Mouse (Mus musculus) ES-Bruce4 (cell line): Measurements from ENCODE around the gene Hacd3. TPM values are rescaled to one million over a fixed set of nuclear protein-coding genes. Genes with fewer than 3 reads are reported as not detected.

Experiments
- H3K27ac ChIP-seq: 2 replicates; pipeline ENCODE4 v1.5.1; 2012; ENCODE audit warnings: low read length, inconsistent platforms; ENCODE audit not compliant: insufficient read depth
- H3K27me3 ChIP-seq: 2 replicates; pipeline ENCODE4 v1.6.1; 2012; ENCODE audit warnings: mild to moderate bottlenecking, low read length, inconsistent platforms; ENCODE audit not compliant: control insufficient read depth, poor library complexity, insufficient read depth, severe bottlenecking
- H3K36me3 ChIP-seq: 2 replicates; pipeline ENCODE4 v1.6.1; 2012; ENCODE audit warnings: inconsistent platforms, mild to moderate bottlenecking, low read length, moderate library complexity; ENCODE audit not compliant: control insufficient read depth, poor library complexity, insufficient read depth, severe bottlenecking
- H3K4me1 ChIP-seq: one replicate; pipeline ENCODE4 v1.8.1; 2011; ENCODE audit warnings: low read length; ENCODE audit not compliant: control insufficient read depth, insufficient read depth
- H3K4me3 ChIP-seq: 2 replicates; pipeline ENCODE4 v1.5.1; 2011; ENCODE audit warnings: low read depth, mild to moderate bottlenecking, low read length
- H3K9ac ChIP-seq: 2 replicates; pipeline ENCODE4 v1.6.1; 2012; ENCODE audit warnings: low read depth, mild to moderate bottlenecking, inconsistent platforms; ENCODE audit not compliant: poor library complexity, severe bottlenecking
- H3K9me3 ChIP-seq: replicated peaks from 2 replicates; pipeline ENCODE4 v1.6.1; 2012; ENCODE audit warnings: mild to moderate bottlenecking, low read length, inconsistent platforms; ENCODE audit not compliant: control insufficient read depth, poor library complexity, insufficient read depth, severe bottlenecking
- CTCF ChIP-seq: IDR thresholded peaks from one replicate; pipeline ENCODE4 v1.8.1; 2011; ENCODE audit warnings: low read depth, low read length
- EP300 ChIP-seq: IDR thresholded peaks from 2 replicates; pipeline ENCODE4 v1.6.1; 2011; ENCODE audit warnings: low read depth, low read length; ENCODE audit not compliant: insufficient read depth
- POLR2A ChIP-seq: IDR thresholded peaks from one replicate; pipeline ENCODE4 v1.8.1; 2011; ENCODE audit warnings: low read length; ENCODE audit not compliant: insufficient read depth
- polyA plus RNA-seq: library from polyadenylated mRNA; stranded (reverse); fragments of >200 nt; gene quantifications from 2 replicates; pipeline ENCODE4 v1.2.4, GENCODE M21; 2011; ENCODE audit warnings: low read depth; ENCODE audit not compliant: missing spikeins, insufficient read depth, insufficient read length

Hacd3 gene
- polyA plus RNA-seq, 1 experiment, result 31.6 TPM

DNA sequence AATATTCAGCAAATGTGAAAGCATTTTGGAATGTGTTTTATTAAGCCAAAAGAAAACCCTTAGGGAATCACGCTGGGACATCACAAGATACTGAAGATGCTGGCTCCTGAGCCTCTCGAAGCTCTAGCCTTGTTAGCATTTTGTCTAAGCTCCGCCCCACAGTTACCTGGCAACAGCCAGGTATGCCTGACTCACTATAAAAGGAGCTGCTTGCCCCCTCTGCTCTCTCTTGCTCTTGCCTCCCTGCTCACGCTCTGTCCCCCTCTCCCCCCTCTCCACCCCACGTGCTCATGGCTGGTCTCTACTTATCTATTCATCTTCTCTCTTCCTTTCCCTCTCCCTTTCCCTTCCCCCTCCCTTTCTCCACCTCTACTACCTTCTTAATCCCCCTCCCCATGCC lies 69.4 kb downstream of the Hacd3 start:
- no peaks in the 10 kb centered on the region for H3K9me3 ChIP-seq
- H3K4me3 ChIP-seq, result no peak overlapping the region
- H3K27ac ChIP-seq, result no peak overlapping the region
- H3K27me3 ChIP-seq, result no peaks in the 10 kb centered on the region
- H3K9ac ChIP-seq, result no peak overlapping the region
- TF ChIP-seq EP300, result no peak
- TF ChIP-seq POLR2A, result no peak
- no peaks in the 10 kb centered on the region for H3K36me3 ChIP-seq
- H3K4me1 ChIP-seq, result no peaks in the 10 kb centered on the region

DNA sequence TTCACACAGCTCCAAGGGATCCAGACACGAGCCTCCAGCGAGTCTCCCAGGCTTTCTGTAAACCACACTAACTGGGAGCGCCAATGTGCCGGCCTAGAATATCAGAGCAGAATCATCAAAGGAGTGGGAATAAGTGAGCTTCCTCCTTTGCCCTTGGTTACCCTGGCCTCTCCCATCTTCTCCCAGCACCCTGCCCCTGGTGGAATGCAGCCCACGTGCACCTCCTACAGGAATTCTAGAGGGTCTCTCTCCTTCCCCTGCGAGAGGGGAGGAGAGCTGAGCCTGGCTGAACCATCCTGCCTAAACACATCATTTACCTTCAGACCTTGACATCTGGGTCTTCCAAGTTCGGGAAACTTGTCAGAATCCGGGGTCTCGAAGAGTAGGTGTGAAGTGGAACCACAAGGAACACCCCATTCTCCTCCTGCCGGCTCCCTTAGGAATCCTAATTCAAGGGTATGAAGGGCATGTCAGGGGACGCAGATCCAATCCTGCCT lies 70.3 kb downstream of the Hacd3 start, which contains the start of gene Slc24a1:
Gene Slc24a1 (minus strand): TSS at position 447 of the 497 bp plus-strand sequence.
- Histone ChIP-seq H3K9me3 (no peaks in the 10 kb centered on the region), H3K4me1 (no peaks in the 10 kb centered on the region), H3K27ac (no peak within 1 kb of the TSS), H3K27me3 (no peaks in the 10 kb centered on the region), H3K36me3 (no peaks in the 10 kb centered on the region), H3K9ac (no peak within 1 kb of the TSS), H3K4me3 (no peak within 1 kb of the TSS)
- TF ChIP-seq CTCF (no peak), POLR2A (no peak), EP300 (no peak)

DNA sequence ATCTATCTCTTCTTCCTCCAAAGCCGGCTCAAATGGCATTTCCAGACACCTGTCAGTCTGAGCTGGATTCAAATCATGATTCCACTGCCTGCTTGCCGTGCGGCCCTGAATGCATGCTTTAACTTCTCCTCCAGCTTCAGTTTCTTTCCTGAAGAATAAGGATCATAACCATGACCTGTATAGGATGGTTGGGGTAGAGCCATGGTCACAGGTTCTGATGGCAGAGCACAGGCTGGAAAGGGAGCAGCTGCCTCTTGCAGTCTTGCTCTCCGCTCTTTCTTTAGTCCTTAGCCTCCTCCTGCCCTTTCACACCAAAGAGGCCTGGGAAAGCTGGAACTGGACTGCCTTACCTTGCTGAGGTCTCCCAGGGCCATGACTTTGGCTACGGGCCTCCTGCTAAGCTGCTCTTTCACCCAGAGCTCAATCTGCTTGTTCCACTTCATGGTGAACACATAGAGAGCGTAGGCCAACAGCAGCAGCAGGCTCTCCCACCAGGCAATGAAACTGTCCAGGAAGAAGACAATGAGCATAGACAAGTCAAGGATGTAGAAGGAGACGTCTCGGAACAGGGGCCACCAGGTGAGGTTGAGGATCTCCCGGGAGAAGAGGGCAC lies 73.9 kb downstream of the Hacd3 start:
- Histone ChIP-seq H3K4me3 (no peak overlapping the region), H3K27me3 (no peaks in the 10 kb centered on the region), H3K4me1 (no peaks in the 10 kb centered on the region), H3K9ac (no peak overlapping the region), H3K9me3 (no peaks in the 10 kb centered on the region), H3K36me3 (no peaks in the 10 kb centered on the region), H3K27ac (no peak overlapping the region)
- TF ChIP-seq POLR2A (no peak), CTCF (no peak), EP300 (no peak)

DNA sequence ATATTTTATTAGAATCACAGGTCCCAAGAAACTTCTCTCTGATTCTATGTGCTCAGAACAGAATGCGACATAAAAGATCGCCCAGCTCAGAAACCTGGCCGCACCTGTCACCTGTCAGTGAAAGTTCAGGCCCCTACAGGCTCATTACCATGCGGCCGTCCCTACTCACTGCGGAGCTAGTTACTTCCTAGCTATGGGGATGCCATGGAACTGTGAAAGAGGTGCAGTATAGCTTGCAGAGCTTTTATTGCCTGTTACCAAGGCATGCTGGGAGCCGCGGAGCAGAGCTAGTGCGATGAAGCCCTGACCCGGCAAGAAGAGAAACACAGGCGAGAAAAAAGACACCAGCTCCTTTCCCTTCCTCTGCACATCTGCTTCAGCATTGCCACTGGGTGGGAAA lies 77.5 kb downstream of the Hacd3 start:
- Histone ChIP-seq H3K9me3 (no peaks in the 10 kb centered on the region), H3K36me3 (no peaks in the 10 kb centered on the region), H3K4me1 (no peaks in the 10 kb centered on the region), H3K9ac (no peak overlapping the region), H3K27ac (no peak overlapping the region), H3K4me3 (peak overlapping the region; percentile 35), H3K27me3 (no peaks in the 10 kb centered on the region)
- TF ChIP-seq POLR2A (no peak), CTCF (no peak), EP300 (no peak)

DNA sequence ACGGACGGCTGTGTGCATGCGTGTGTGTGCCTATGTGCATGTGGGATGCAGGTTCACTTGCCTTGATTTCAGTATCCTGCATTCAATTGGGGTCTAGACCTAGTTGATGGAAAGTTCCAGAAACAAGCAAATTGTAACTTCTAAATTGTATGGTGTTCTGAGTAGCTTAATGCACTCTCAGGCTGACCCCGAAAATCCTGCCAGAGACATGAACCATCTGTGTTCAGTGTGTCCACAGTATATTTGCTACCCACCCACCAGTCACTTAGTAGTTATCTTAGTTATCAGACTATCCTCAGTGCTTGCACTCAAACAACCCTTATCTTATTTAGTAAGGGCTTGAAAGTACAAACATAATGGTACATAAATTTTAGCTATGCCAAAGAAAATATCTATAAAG lies 79.8 kb downstream of the Hacd3 start:
- Histone ChIP-seq H3K9me3 (no peaks in the 10 kb centered on the region), H3K27ac (no peak overlapping the region)

GRCm38 (mm10) chr9:64940731-64941346 lies 80.7 kb downstream of the Hacd3 start:
- Histone ChIP-seq H3K9me3 (no peaks in the 10 kb centered on the region), H3K27me3 (no peaks in the 10 kb centered on the region), H3K27ac (no peak overlapping the region), H3K4me1 (no peaks in the 10 kb centered on the region), H3K4me3 (no peak overlapping the region), H3K36me3 (no peaks in the 10 kb centered on the region), H3K9ac (no peak overlapping the region)
- TF ChIP-seq CTCF (no peak), EP300 (no peak), POLR2A (no peak)

More for the DNA sequence above, 79.8 kb downstream of the Hacd3 start:
- Histone ChIP-seq H3K4me1 (no peaks in the 10 kb centered on the region), H3K27me3 (no peaks in the 10 kb centered on the region), H3K36me3 (no peaks in the 10 kb centered on the region), H3K4me3 (no peak overlapping the region), H3K9ac (no peak overlapping the region)
- TF ChIP-seq CTCF (no peak), POLR2A (no peak), EP300 (no peak)
